Mouse (Mus musculus) myocyte (in vitro differentiated cells): Measurements from ENCODE around the gene D17H6S53E. TPM values are rescaled to one million over a fixed set of nuclear protein-coding genes. Genes with fewer than 3 reads are reported as not detected.

Experiments used
- polyA plus RNA-seq: library from polyadenylated mRNA; unstranded; fragments of >200 nt; fragmentation: generic; extraction: Trizol; gene quantifications from one replicate; pipeline ENCODE4 v1.2.1, GENCODE M21; 2012; ENCODE audit warnings: missing spikeins

Gene D17H6S53E
- polyA plus RNA-seq, 1 experiment, result 12.8 TPM

Other genes with a start within 250 kb of the D17H6S53E start
- gene Zbtb12, start 246.9 kb upstream of the D17H6S53E start, polyA plus RNA-seq, result 10.2 TPM
- gene Gm20547, start 244.3 kb upstream of the D17H6S53E start, polyA plus RNA-seq, result not detected
- gene C2, start 228.1 kb upstream of the D17H6S53E start, polyA plus RNA-seq, result 0.43 TPM
- gene Ehmt2, start 227.9 kb upstream of the D17H6S53E start, polyA plus RNA-seq, result 94.5 TPM
- 14.6 TPM for gene Slc44a4, start 211.9 kb upstream of the D17H6S53E start, polyA plus RNA-seq
- 30.1 TPM for gene Neu1, start 195.1 kb upstream of the D17H6S53E start, polyA plus RNA-seq
- gene Hspa1b, start 167.1 kb upstream of the D17H6S53E start, polyA plus RNA-seq, result 7.3 TPM
- not detected for gene Gm20481, start 156.5 kb upstream of the D17H6S53E start, polyA plus RNA-seq
- 1.8 TPM for gene Hspa1a, start 154.2 kb upstream of the D17H6S53E start, polyA plus RNA-seq
- 1.3 TPM for gene Hspa1l, start 153.7 kb upstream of the D17H6S53E start, polyA plus RNA-seq
- 52.3 TPM for gene Lsm2, start 144.5 kb upstream of the D17H6S53E start, polyA plus RNA-seq
- 208 TPM for gene Vars, start 125.4 kb upstream of the D17H6S53E start, polyA plus RNA-seq
- 0.05 TPM for gene Vwa7, start 109.8 kb upstream of the D17H6S53E start, polyA plus RNA-seq
- gene Sapcd1, start 98.4 kb upstream of the D17H6S53E start, polyA plus RNA-seq, result 0.14 TPM
- 2.1 TPM for gene Msh5, start 79.6 kb upstream of the D17H6S53E start, polyA plus RNA-seq
- gene Clic1, start 76.4 kb upstream of the D17H6S53E start, polyA plus RNA-seq, result 412 TPM
- gene Ddah2, start 67.3 kb upstream of the D17H6S53E start, polyA plus RNA-seq, result 101 TPM
- 0.18 TPM for gene Ly6g6c, start 61.0 kb upstream of the D17H6S53E start, polyA plus RNA-seq
- not detected for gene Mpig6b, start 60.2 kb upstream of the D17H6S53E start, polyA plus RNA-seq
- not detected for gene Ly6g6e, start 49.5 kb upstream of the D17H6S53E start, polyA plus RNA-seq
- gene Ly6g6d, start 48.3 kb upstream of the D17H6S53E start, polyA plus RNA-seq, result not detected
- gene Ly6g6f, start 40.8 kb upstream of the D17H6S53E start, polyA plus RNA-seq, result not detected
- gene Abhd16a, start 37.1 kb upstream of the D17H6S53E start, polyA plus RNA-seq, result 64.7 TPM
- gene Ly6g5c, start 18.1 kb upstream of the D17H6S53E start, polyA plus RNA-seq, result not detected
- gene Ly6g5b, start 10.9 kb upstream of the D17H6S53E start, polyA plus RNA-seq, result 0.11 TPM
- 17.4 TPM for gene Gpank1, start 4.9 kb upstream of the D17H6S53E start, polyA plus RNA-seq
- 320 TPM for gene Csnk2b, start 4.3 kb upstream of the D17H6S53E start, polyA plus RNA-seq
- 0.18 TPM for gene Apom, start 5.7 kb downstream of the D17H6S53E start, polyA plus RNA-seq
- gene Bag6, start 8.8 kb downstream of the D17H6S53E start, polyA plus RNA-seq, result 271 TPM
- 153 TPM for gene Prrc2a, start 38.5 kb downstream of the D17H6S53E start, polyA plus RNA-seq
- not detected for gene Aif1, start 49.7 kb downstream of the D17H6S53E start, polyA plus RNA-seq
- 4.3 TPM for gene Lst1, start 62.1 kb downstream of the D17H6S53E start, polyA plus RNA-seq
- 0.05 TPM for gene Ltb, start 68.1 kb downstream of the D17H6S53E start, polyA plus RNA-seq
- gene Tnf, start 75.6 kb downstream of the D17H6S53E start, polyA plus RNA-seq, result 0.05 TPM
- 0.26 TPM for gene Lta, start 79.0 kb downstream of the D17H6S53E start, polyA plus RNA-seq
- 0.18 TPM for gene Gm16181, start 94.5 kb downstream of the D17H6S53E start, polyA plus RNA-seq
- 2.0 TPM for gene Atp6v1g2, start 107.3 kb downstream of the D17H6S53E start, polyA plus RNA-seq
- gene Nfkbil1, start 109.4 kb downstream of the D17H6S53E start, polyA plus RNA-seq, result 27.1 TPM
- 268 TPM for gene Ddx39b, start 115.4 kb downstream of the D17H6S53E start, polyA plus RNA-seq
- gene H2-D1, start 136.4 kb downstream of the D17H6S53E start, polyA plus RNA-seq, result 38.3 TPM
- 6.6 TPM for gene H2-Q1, start 194.0 kb downstream of the D17H6S53E start, polyA plus RNA-seq
- 0.17 TPM for gene H2-Q2, start 215.9 kb downstream of the D17H6S53E start, polyA plus RNA-seq